Mouse (Mus musculus) layer of hippocampus, postnatal 10 days (tissue): ENCODE measurements around the gene Kmt2e. TPM values are rescaled to one million over a fixed set of nuclear protein-coding genes. Genes with fewer than 3 reads are reported as not detected.
A peak's percentile ranks its signal among the peaks of the same experiment; 100 is the strongest.

Experiments
- DNase-seq, 2 experiments: peaks; one replicate each; pipeline ENCODE4 v3.0.0; 2021; ENCODE audit warnings: low spot score in 2 of 2
- total RNA-seq, 2 experiments: library from RNA; stranded (reverse); gene quantifications; 2 replicates each; pipeline ENCODE4 v1.2.3; 2021

Gene Kmt2e
- total RNA-seq, 2 experiments from 2014 or later = 114 to 131 TPM

DNA sequence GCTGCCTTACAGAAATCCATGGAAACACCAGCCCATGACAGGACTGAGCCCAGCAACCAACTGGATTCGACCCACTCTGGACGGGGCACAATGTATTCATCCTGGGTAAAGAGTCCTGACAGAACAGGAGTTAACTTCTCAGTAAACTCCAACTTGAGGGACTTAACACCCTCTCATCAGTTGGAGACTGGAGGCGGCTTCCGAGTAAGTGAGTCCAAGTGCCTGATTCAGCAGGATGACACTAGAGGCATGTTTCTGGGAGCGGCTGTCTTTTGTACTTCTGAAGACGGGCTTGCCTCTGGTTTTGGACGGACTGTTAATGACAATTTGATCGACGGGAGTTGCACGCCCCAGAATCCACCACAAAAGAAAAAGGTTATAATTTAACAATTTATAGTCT is 63.7 kb downstream of the Kmt2e start:
- DNase-seq = no peak

DNA sequence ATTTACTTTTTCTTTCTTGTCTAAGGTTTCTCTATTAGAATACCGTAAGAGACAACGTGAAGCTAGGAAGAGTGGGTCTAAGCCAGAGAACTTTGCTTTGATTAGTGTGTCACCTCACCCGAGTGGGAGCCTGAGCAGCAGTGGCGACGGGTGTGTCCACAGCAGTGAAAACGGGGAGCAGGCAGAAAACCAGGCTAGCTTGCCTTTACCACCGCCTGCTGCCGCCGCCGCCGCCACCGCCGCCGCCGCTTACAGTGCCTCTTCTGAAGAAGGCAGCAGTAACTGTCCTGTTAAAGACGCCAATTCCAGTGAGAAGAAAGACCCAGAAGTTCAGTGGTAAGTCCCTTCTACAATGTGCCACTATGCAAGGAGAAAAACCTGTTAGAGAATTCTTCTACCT is 65.0 kb downstream of the Kmt2e start:
- DNase-seq = no peak

DNA sequence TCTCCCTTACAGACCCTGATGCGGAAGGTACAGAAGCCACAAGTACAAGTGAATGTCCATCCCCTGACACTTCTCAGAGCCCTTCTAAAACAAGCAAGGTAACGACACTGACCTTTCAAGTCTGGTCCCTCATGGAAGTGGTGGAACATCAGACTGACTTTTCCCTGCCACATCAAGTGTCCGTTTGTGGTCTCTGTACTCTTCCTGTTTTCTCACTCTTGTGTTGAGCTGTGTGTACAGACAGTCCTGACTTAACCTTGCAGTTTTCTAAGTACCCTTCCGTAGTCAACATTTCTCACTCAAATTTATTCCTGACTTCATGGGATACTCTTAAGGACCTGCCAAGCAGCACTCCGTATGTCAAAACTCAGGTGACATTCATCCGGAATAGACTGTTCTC is 66.5 kb downstream of the Kmt2e start:
- no peak for DNase-seq

DNA sequence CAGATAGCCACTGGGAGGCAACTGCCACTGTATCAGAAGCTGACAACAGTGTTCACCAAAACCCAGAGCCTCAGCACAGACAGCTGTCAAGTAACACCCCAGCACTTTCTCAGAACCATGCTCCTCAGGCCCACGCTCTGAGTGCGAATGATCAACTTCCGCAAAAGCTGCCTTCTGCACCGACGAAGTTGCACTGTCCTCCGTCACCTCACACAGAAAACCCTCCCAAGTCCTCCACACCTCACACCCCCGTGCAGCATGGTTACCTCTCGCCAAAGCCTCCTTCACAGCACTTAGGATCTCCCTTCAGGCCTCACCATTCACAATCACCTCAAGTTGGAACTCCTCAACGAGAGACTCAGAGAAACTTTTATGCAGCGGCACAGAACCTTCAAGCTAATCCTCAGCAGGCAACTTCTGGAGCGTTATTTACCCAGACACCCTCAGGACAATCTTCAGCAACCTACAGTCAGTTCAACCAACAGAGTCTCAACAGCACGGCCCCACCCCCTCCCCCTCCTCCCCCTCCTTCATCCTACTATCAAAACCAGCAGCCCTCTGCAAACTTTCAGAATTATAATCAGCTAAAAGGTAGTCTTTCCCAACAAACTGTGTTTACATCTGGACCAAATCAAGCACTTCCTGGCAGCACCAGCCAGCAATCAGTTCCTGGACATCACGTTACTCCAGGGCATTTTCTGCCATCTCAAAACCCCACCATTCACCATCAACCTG is 67.5 kb downstream of the Kmt2e start:
- no peak for DNase-seq

DNA sequence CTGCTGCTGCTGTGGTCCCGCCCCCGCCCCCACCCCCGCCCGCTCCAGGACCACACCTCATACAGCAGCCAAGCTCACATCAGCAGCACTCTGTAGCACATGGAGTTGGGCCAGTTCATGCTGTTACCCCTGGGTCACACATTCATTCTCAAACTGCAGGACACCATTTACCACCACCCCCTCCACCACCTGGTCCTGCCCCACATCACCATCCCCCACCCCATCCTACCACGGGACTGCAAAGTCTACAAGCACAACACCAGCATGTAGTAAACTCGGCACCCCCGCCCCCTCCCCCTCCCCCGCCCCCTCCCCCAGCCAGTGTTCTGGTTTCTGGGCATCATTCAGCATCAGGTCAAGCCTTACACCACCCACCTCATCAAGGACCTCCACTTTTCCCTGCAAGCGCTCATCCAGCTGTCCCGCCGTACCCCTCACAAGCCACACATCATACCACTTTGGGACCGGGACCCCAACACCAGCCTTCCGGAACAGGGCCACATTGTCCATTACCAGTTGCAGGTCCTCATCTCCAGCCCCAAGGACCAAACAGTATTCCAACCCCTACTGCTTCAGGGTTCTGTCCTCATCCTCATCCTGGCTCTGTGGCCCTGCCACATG is 68.2 kb downstream of the Kmt2e start:
- DNase-seq = no peak

DNA sequence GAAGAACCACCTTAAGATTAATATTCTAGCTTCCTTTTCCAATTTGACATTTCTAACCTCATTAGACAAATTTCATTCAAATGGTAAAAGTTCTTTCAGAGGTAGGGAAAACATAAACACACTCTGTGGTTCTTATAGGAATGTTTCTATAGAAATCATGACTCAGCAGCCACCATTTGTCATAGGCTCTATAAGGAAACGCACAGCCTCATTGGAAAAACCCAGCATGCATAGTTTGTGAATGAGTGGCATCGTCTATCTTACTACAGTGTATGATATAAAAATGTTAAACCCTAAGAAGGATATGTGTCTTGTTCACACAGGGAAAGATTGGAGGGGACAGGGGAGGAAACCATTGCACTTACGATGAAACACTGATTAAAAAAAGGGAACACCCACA is 71.3 kb downstream of the Kmt2e start:
- no peak for DNase-seq

DNA sequence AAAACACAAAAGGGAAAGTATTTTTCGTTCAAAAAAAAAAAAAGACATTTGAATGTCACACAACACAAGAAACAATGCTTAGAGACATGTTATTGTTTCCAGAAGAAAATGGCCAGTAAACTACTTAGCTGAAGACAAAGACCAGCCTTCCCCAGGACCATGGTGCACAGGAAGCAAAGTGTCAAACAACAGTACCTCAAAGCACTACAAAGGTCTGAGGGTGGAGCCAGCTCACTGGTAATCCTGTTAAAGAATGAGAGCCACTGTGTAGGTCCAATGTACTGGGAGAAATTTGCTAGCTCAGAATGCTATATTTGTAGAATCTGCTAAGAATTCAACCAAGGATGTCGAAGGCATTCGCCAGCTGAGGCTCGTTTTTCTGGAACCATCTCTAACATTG is 73.0 kb downstream of the Kmt2e start:
- DNase-seq = no peak

DNA sequence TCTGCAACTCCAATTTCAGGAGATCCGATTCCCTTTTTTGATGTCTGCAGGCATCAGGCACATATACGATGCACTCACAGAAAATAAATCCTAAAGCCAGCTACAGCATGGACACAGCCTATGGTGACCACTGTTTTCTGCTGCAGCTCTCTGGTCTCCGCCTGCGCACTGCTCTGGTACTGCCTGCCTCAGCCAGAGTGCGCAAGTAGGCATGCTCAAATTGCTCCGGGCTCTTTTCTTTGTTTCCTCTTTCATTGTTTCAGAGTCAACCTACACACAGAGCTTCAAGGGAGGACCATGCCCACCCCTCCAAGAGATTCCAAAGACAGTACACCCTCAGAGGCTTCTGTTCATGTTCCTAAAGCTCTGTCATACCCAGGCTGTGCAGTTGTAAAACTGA is 74.4 kb downstream of the Kmt2e start:
- no peak for DNase-seq

DNA sequence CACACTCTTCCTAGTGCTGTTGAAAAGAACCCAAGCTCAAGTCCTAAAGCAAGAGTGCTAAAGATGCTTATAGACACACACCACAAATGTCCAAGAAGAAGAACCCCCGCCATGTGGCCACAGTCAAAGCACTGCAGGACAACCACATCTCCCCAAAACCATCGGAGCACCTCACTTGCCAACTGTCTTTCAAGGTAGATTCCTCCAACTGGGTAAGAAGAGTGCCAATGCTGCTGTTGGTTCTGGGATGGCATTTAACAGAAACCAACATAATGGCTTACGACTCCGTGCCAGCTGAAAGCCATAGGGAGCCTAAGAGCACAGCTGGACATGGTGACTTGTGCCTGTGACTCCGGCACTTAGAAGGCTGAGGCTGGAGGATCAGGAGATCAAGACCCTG is 77.2 kb downstream of the Kmt2e start:
- DNase-seq = no peak

DNA sequence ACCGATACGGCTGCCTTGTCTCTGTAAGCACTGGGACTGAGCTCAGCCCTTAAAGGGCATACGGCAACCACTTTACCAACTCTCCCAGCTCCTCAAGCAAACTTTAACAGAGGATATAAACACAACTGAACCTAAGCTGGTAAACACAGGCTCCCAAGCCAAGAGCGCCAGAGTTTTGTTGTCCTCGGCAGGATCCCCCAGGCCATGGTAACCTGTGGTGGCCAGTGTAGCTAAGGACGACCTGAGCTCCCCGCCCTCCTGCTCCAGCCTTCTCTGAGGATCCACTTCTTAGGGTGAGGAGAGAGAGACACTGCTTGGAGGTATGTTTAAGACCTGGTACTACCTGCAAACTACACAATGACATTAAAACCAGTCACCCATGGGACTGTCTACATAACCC is 78.3 kb downstream of the Kmt2e start:
- no peak for DNase-seq

DNA sequence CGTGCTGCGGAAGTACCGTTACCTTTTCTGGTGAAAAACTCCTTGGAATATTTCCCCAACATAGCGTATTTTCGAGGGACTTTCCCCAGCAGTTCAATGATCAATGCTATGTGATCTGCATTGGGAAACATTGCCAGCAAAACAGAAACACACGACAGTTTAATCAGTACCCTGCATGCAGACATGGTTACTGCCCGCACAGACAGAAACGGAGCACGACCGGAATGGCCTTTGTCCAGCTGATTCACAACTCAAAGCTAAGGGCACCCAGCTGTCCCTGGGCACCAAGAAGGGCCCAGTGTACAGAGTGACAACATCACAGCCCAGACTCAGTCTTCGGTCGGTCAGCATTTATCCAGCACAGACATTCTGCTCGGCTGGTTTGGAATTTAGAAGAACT is 79.2 kb downstream of the Kmt2e start:
- DNase-seq = no peak

DNA sequence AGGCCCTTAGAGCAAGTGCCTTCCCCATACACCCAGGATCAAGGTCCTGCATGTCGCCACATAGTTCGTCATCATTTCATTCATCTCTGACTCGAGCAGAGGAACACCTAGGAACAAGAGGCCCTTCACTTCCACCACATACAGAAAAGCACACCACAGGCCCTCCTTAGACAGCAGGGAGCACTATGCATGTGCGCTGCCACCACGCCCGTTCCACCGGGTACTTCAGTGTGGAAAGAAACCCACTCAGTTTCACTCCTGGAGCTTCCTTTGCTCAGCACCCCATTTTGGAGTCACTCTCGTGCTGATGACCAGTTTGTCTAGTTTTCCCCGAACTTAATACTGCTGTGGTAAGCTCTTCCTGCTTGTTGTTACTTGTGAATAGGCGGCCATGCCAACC is 80.8 kb downstream of the Kmt2e start:
- DNase-seq = no peak

DNA sequence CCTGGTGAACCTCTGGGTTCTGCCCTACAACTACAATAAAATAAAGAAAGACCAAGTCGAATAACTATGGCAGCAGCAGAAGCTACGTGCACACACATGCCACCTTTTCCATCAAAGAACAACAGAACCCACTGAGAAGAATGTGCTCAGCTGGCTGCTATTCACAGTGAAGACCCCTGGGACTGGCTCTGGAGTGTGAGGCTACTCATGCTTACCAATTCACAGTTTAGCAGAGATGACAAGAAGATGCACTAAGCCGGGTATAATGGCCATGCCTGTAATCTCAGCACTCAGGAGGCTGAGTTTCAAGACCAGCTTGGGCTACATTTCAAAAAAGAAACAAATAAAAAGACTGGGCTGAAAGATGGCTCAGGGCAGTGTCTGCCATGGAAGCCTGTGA is 82.7 kb downstream of the Kmt2e start:
- DNase-seq = no peak

DNA sequence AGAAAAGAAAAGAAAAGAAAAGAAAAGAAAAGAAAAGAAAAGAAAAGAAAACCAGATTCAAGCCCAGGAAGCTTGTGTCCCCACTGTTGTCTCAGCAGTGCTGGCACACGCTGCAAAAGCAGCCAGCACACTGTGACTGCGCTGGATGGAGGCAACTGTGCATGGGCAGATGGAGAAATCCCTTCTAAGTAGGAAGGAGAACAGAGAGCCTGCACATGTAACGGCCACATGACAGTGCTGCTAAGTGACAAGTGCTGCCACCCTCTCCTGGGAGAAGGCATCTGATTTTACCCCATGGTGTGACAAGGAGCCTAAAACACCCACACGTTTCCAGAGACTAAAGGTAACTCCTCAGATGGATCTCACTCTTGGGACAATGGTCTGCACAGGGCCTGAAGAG is 83.6 kb downstream of the Kmt2e start:
- peak in 1 of 2 experiments; percentile 30 for DNase-seq

DNA sequence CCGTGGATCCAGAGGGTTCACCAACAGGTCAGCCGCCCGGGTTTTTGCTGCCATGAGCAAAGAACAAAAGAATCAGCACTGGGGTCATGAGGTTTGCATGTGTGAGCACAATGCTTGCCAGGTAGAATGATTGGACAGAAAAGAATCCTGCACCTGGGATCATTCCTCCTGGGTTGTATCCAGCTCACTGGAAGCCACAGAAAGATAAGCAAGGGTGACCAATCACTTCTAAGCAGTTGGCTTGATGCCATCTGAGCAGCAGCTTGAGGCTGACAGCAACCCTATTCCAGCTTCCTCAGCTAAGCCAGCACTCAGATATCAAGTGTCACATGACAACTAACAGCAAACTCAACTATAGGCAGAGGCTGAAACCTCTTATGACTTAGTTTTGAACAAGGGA is 84.4 kb downstream of the Kmt2e start:
- DNase-seq = no peak

DNA sequence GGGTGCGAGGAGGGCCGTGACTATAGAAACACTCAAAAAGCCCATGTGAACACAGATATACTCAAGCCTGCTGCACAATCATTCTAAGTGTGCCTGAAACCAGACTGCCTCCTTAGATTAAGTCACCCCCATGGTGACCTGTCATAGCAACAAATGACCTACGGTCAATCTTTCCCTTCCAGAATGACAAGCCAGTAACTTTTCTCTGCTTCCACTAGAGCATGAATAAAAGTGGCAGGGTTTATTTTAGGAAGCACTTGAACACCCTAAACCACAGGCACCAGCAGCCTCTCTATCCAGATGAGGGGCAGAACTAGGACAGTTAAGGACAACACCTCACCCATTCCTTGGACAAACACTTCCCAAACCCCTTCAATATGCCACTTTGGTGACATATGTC is 85.4 kb downstream of the Kmt2e start:
- no peak for DNase-seq

DNA sequence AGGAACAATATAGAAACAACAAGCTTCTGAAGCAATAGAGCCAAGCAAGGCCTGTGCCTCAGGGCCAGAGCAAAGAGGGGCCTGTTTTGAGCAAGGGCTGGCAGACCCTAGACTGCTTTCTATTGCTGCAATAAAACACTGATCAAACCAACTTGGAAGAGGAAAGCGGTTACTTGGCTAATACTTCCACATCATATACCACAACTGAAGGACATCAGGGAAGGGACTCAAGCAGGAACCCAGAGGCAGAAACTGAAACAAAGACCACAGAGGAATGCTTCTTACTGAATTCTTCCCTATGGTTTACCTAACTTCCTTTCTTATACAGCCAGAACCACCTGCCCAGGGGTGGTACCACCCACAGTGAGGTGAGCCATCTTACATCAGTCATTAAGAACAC is 87.4 kb downstream of the Kmt2e start:
- no peak for DNase-seq

DNA sequence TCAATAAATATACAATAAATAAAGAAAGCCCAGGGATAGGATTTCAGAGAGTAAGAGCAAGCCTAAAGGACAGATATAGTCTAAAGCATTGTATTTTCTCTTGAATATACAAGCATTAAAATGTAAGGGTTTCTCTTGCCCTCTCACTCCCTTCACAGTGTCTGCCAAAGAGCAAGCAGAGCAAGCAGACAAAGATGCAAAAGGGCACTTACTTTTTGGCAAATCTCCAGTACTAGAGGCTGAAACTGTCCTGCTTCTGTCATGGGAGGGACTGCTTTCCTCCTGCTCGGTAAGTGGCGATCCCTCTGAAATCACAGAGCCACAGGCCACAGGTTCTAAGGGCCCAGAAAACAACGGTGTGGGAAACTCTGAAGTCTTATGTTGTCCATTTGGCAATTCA is 89.7 kb downstream of the Kmt2e start:
- no peak for DNase-seq

DNA sequence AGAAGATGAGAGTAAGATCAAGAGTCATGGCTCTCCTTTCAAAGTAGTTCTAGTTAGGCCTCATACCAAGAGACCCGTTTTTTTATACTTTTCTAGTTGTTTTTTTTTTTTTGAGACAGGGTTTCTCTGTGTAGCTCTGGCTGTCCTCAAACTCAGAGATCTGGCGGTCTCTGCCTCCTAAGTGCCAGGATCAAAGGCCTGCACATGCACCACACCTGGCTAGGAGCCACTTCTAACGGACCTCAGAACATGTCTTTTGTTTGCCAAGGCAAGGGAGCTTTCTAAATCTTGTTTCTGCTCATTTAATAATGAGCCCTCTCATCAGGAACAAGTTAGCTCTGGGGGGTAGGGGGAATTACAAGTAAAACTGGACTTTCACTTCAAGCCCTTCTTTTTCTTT is 90.4 kb downstream of the Kmt2e start:
- no peak for DNase-seq

DNA sequence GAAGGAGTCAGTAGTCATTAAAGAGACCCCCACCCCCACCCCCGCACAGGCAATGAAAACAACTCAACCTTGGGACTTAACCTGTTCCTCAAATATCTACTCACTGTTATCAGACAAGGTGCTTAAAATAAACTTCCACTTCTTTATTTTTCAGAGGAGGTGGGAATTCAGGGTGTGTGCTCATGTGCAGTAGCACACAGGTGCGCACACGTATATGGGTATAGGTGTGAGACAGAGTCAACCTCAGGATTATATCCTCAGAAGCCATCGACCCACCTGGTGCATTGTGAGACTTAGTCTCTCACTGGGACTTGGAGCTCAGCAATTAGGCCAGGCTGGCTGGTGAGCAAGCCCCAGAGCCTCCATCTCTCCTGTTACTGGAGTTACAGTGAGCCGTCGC is 96.9 kb downstream of the Kmt2e start:
- no peak for DNase-seq

DNA sequence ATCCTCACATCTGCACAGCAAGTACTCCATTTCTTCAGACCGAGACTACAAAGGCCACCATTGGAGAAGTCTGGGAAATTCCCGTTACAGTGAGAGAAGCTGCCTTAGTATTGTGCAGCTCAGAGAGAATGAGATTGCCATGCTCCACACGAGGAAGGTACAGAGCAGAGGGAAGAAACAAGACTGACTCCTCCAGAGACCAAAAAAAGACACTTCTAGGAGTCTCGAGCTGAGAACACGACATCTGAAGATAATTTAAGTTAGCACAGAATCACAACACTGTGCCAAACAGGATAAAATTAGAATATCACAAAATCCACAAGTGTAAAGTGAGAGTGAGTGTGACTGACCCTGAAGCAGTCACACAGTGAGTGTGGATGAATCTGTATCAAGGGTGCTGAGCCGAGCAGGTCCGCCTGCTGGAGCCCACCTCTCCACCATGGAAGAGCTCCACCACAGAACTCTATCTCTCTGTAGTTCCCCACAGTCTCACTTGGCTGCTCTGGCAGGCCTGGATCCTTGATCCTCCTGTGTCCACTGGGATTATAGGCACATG is 97.4 kb downstream of the Kmt2e start:
- DNase-seq = no peak

DNA sequence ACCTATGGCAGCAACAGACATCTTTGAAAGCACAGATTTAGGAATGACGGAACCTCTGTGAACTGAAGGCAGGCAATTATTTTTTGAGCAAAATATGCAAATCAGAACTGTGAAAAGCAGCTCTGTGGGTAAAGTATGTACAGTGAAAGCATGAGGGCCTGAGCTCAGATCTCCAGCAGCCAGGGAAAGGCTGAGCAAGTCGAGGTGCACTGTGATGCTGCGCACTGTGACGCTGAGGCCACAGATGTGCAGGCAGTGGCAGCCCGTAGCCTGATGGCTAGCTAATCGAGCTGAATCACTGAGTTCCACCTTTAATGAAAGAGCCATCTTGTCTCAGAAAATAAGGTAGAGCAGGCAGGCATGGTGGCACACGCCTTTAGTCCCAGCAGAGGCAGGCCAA is 101.5 kb downstream of the Kmt2e start:
- DNase-seq = no peak

DNA sequence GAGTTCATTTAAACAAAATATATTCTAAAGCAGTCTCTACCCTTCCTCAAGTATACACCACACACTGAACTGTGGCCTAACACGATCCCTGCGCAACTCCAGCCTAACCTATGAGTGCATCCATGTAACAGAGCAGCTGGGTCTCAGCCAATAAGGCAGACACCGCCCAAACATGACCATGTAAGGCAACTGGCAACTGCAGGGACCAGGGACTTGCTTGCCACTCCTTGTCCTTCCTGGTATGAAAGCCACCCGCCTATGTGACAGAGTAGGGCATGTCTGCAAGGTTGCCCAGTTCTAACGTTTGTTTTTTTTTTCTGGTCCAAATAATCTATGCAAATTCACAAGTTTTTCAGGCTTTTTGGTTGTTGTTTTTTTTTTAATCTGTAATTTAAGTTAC is 117.4 kb downstream of the Kmt2e start:
- DNase-seq = no peak
